Mouse (Mus musculus): ENCODE data around the gene Pkp3. TPM values are rescaled to one million over a fixed set of nuclear protein-coding genes. Genes with fewer than 3 reads are reported as not detected.
"Not testable (repeated sequence)": the region's sequence is repeated elsewhere in the genome, so short reads cannot be mapped to it uniquely, and the experiment has no call there.

Pkp3 gene
- polyA plus RNA-seq (2014; fragmentation: Nextera tagmentation; extraction: Ambion mirVana): not detected in 2 replicates

- no peaks in the 10 kb centered on the region for H3K27me3 ChIP-seq (ENCODE audit: control insufficient read depth, insufficient read depth, low read length)
- 92% methylated on average over 15 of the region's 15 CpGs for WGBS
- ATAC-seq (ENCODE audit: low read depth): no peak
- no peaks in the 10 kb centered on the region for H3K36me3 ChIP-seq (ENCODE audit: control insufficient read depth, insufficient read depth, low read length)
- no peak within 1 kb of the TSS for H3K27ac ChIP-seq (ENCODE audit: low read depth, low read length)
- no peak within 1 kb of the TSS for H3K4me3 ChIP-seq (ENCODE audit: low read depth, low read length)
- H3K9me3 ChIP-seq (ENCODE audit: control insufficient read depth, low read length): no peaks in the 10 kb centered on the region
- H3K9ac ChIP-seq (replicated peaks; ENCODE audit: low read depth, low read length): no peak within 1 kb of the TSS
- no peaks in the 10 kb centered on the region for H3K4me1 ChIP-seq (ENCODE audit: control insufficient read depth, insufficient read depth, low read length)
- no peak within 1 kb of the TSS for H3K4me2 ChIP-seq (ENCODE audit: low read depth, low read length)
Observed at GRCm38 (mm10) chr7:141077841-141078240, at the start of gene Pkp3. Pkp3 (plus strand) TSS chr7:141078218.

GRCm38 (mm10) chr7:141028831-141029230 is 49.2 kb upstream of the Pkp3 start, which contains the start of gene Gm17387:
Gm17387 (plus strand) TSS chr7:141029131.
- no peak for ATAC-seq (ENCODE audit: low read depth)
- Histone ChIP-seq H3K9me3 (ENCODE audit: control insufficient read depth, low read length) (no peaks in the 10 kb centered on the region), H3K27ac (ENCODE audit: low read depth, low read length) (no peak within 1 kb of the TSS), H3K4me1 (ENCODE audit: control insufficient read depth, insufficient read depth, low read length) (no peaks in the 10 kb centered on the region), H3K4me3 (ENCODE audit: low read depth, low read length) (no peak within 1 kb of the TSS), H3K9ac (replicated peaks; ENCODE audit: low read depth, low read length) (no peak within 1 kb of the TSS), H3K36me3 (ENCODE audit: control insufficient read depth, insufficient read depth, low read length) (no peaks in the 10 kb centered on the region), H3K27me3 (ENCODE audit: control insufficient read depth, insufficient read depth, low read length) (no peaks in the 10 kb centered on the region), H3K4me2 (ENCODE audit: low read depth, low read length) (no peak within 1 kb of the TSS)
- WGBS: 87% methylated on average over 2 of the region's 2 CpGs

GRCm38 (mm10) chr7:141030390-141030789 is 47.6 kb upstream of the Pkp3 start:
- no peak for ATAC-seq (ENCODE audit: low read depth)
- Histone ChIP-seq H3K27me3 (ENCODE audit: control insufficient read depth, insufficient read depth, low read length) (no peaks in the 10 kb centered on the region), H3K27ac (ENCODE audit: low read depth, low read length) (no peak overlapping the region), H3K9me3 (ENCODE audit: control insufficient read depth, low read length) (no peaks in the 10 kb centered on the region), H3K36me3 (ENCODE audit: control insufficient read depth, insufficient read depth, low read length) (no peaks in the 10 kb centered on the region), H3K4me3 (ENCODE audit: low read depth, low read length) (no peak overlapping the region), H3K9ac (replicated peaks; ENCODE audit: low read depth, low read length) (no peak overlapping the region), H3K4me1 (ENCODE audit: control insufficient read depth, insufficient read depth, low read length) (no peaks in the 10 kb centered on the region), H3K4me2 (ENCODE audit: low read depth, low read length) (no peak overlapping the region)
- WGBS: 48% methylated on average over 3 of the region's 3 CpGs

GRCm38 (mm10) chr7:141032458-141033167 is 45.4 kb upstream of the Pkp3 start:
- Histone ChIP-seq H3K27ac (ENCODE audit: low read depth, low read length) (no peak overlapping the region), H3K36me3 (ENCODE audit: control insufficient read depth, insufficient read depth, low read length) (no peaks in the 10 kb centered on the region), H3K4me2 (ENCODE audit: low read depth, low read length) (no peak overlapping the region), H3K4me3 (ENCODE audit: low read depth, low read length) (no peak overlapping the region), H3K4me1 (ENCODE audit: control insufficient read depth, insufficient read depth, low read length) (no peaks in the 10 kb centered on the region), H3K27me3 (ENCODE audit: control insufficient read depth, insufficient read depth, low read length) (no peaks in the 10 kb centered on the region), H3K9me3 (ENCODE audit: control insufficient read depth, low read length) (no peaks in the 10 kb centered on the region), H3K9ac (replicated peaks; ENCODE audit: low read depth, low read length) (no peak overlapping the region)
- WGBS: 87% methylated on average over 9 of the region's 9 CpGs
- ATAC-seq (ENCODE audit: low read depth): no peak

DNA sequence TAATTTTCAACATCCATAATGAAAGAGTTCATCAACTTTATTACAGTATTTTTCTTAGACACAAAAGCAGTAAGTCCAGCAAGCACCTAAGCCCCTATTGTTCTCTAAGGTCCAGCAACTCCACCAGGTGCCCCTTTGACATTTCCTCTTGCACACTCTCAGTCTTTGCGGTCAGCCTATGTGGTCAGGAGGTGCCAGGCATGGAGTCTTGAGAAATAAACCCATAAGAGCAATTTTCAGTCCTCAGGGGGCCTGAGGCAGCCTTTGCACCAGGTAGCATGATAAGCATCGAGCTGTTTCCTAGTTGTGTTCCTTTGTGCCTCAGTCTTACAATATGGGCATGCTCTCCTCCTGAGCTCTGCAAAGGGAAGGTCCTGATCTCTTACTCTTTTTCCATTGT is 41.4 kb upstream of the Pkp3 start:
- H3K9me3 ChIP-seq (ENCODE audit: control insufficient read depth, low read length); H3K27ac ChIP-seq (ENCODE audit: low read depth, low read length); H3K4me3 ChIP-seq (ENCODE audit: low read depth, low read length); H3K4me1 ChIP-seq (ENCODE audit: control insufficient read depth, insufficient read depth, low read length); H3K4me2 ChIP-seq (ENCODE audit: low read depth, low read length); H3K9ac ChIP-seq (replicated peaks; ENCODE audit: low read depth, low read length); H3K27me3 ChIP-seq (ENCODE audit: control insufficient read depth, insufficient read depth, low read length); H3K36me3 ChIP-seq (ENCODE audit: control insufficient read depth, insufficient read depth, low read length); ATAC-seq (ENCODE audit: low read depth): not testable (repeated sequence)
- WGBS: 94% methylated on average over 1 of the region's 2 CpGs

DNA sequence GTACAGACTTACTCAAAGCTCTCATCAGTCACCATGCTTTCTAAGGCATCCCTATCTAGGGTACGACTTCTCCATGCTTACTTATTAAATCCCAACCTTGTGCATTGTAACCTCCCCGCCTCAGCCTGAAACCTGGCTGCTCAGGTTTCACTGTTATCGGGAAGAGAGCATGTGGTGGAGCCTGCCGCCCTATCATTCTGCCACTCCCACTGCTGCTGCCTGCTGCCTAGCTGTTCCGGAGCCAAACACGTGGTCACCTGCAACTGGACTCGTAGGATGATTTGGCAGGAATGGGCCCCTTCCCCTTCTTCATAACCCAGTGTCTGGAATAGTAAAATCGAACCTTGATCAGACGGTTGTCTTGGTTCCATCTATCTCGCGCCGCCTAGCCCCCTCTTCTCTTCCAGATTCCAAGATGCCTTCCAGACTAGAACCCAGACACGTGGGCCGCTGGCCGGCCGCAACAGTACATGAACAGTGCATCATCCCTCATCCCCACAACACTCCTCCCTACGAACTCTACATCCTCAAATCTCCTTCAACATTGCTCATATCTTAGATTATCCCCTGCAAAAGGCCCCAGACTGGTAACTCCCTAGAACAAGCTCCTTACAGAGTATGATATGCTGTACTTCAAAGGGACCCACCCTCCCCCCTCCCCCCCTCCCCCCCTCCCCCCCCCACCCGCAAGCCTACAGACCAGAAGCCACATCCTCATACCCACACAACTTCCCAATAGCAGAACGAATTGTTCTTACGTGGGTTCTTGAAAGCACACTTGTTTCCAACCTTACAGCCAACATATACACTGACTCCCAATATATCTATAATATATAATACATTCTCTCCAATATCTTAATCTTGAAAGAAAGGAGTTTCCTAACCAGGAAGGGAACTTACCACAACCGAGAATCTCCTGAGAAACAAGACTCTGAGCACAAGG is 39.7 kb upstream of the Pkp3 start:
- no peaks in the 10 kb centered on the region for H3K27me3 ChIP-seq (ENCODE audit: control insufficient read depth, insufficient read depth, low read length)
- no peak overlapping the region for H3K27ac ChIP-seq (ENCODE audit: low read depth, low read length)
- no peak overlapping the region for H3K4me3 ChIP-seq (ENCODE audit: low read depth, low read length)
- no peaks in the 10 kb centered on the region for H3K9me3 ChIP-seq (ENCODE audit: control insufficient read depth, low read length)
- no peaks in the 10 kb centered on the region for H3K36me3 ChIP-seq (ENCODE audit: control insufficient read depth, insufficient read depth, low read length)
- WGBS: 85% methylated on average over 20 of the region's 21 CpGs
- H3K9ac ChIP-seq (replicated peaks; ENCODE audit: low read depth, low read length): no peak overlapping the region
- no peaks in the 10 kb centered on the region for H3K4me1 ChIP-seq (ENCODE audit: control insufficient read depth, insufficient read depth, low read length)
- H3K4me2 ChIP-seq (ENCODE audit: low read depth, low read length): no peak overlapping the region
- no peak for ATAC-seq (ENCODE audit: low read depth)

DNA sequence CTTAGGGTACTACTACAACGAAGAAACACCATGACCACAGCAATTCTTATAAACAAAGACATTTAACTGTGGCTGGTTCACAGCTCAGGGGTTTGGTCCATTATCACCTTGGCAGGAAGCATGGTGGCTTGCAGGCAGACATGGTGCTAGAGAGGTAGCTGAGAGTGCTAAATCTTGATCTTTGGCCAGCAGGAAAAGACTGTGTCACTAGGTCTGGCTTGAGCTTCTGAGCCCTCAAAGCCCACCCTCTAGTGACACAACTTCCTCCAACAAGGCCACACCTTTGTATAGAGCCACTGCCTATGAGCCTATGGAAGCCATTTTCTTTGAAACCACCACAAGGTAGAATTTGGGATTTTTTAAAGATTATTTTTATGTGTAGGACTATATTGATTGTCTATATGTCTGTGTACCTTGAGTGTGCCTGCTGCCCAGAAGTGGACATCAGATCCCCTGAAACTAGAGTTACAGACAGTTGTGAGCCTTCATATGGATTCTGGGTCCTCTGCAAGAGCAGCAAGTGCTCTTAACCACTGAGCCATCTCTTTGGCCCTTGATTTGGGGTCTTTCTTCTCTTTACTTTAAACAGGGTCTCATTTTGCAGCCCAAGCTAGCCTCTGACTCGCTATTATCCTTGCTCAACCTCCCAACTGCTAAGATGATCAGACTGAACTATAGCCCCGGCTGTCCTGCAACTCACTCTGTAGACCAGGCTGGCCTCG is 38.5 kb upstream of the Pkp3 start:
- Histone ChIP-seq H3K4me1 (ENCODE audit: control insufficient read depth, insufficient read depth, low read length) (no peaks in the 10 kb centered on the region), H3K9ac (replicated peaks; ENCODE audit: low read depth, low read length) (no peak overlapping the region), H3K27ac (ENCODE audit: low read depth, low read length) (no peak overlapping the region), H3K4me3 (ENCODE audit: low read depth, low read length) (no peak overlapping the region), H3K4me2 (ENCODE audit: low read depth, low read length) (no peak overlapping the region), H3K27me3 (ENCODE audit: control insufficient read depth, insufficient read depth, low read length) (no peaks in the 10 kb centered on the region), H3K36me3 (ENCODE audit: control insufficient read depth, insufficient read depth, low read length) (no peaks in the 10 kb centered on the region), H3K9me3 (ENCODE audit: control insufficient read depth, low read length) (no peaks in the 10 kb centered on the region)
- WGBS: 97% methylated on average over 4 of the region's 4 CpGs
- ATAC-seq (ENCODE audit: low read depth): no peak

DNA sequence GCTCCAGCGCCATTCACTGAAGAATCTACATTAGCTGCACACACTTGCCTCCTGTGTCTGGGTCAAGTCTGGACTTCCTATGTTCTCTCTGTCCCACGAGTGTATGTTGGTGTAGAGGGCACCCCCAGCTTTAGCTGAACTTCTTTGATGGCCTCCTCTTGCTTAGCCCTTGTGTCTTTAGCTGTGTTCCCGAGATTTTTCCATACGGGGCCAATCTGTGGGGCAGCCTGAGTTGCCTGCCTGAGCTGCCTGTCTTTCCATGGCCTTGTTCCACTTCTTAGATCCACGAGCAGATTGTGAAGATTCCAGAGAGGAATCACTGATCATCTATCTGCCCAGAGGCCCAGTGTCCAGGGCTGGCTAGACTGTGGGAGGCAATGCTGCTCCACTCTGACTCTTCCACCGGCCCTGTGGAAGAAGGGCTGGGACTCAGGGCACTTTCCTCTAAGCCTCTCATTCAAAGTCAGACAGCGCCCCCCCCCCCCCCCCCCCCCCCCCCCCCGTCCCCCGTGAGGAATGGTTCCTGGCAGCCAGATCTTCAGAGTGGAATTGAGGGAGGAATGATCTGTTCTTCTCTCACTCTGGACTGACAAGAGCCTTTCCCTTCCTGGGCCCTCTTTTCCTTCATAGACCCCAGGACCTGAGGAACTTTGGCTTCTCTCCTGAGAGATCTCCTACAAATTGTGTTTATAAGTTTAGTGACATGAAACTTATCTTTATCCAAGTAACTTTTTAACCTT is 37.0 kb upstream of the Pkp3 start:
- Histone ChIP-seq H3K4me1 (ENCODE audit: control insufficient read depth, insufficient read depth, low read length) (no peaks in the 10 kb centered on the region), H3K9ac (replicated peaks; ENCODE audit: low read depth, low read length) (no peak overlapping the region), H3K36me3 (ENCODE audit: control insufficient read depth, insufficient read depth, low read length) (no peaks in the 10 kb centered on the region), H3K27ac (ENCODE audit: low read depth, low read length) (peak overlapping the region; percentile 44; the same call in 1 of the 2 replicates), H3K27me3 (ENCODE audit: control insufficient read depth, insufficient read depth, low read length) (no peaks in the 10 kb centered on the region), H3K4me2 (ENCODE audit: low read depth, low read length) (no peak overlapping the region), H3K4me3 (ENCODE audit: low read depth, low read length) (no peak overlapping the region), H3K9me3 (ENCODE audit: control insufficient read depth, low read length) (no peaks in the 10 kb centered on the region)
- peak; percentile 46; the same call in 1 of the 2 replicates for ATAC-seq (ENCODE audit: low read depth)
- 52% methylated on average over 6 of the region's 9 CpGs for WGBS

Measured in neural tube, embryonic 14.5 days (tissue).